Mouse (Mus musculus): Measurements from ENCODE around the gene Macc1. TPM values are rescaled to one million over a fixed set of nuclear protein-coding genes. Genes with fewer than 3 reads are reported as not detected.
A peak's percentile ranks its signal among the peaks of the same experiment; 100 is the strongest.
"Not testable (repeated sequence)": the region's sequence is repeated elsewhere in the genome, so short reads cannot be mapped to it uniquely, and the experiment has no call there.

Macc1 gene
- polyA plus RNA-seq, 1 experiment from 2014 or later: 0.35 TPM

- H3K4me1 ChIP-seq; DNase-seq (ENCODE audit: low spot score); H3K36me3 ChIP-seq; H3K9me3 ChIP-seq; H3K27ac ChIP-seq; H3K27me3 ChIP-seq (ENCODE audit: insufficient read depth, poor library complexity, severe bottlenecking): not testable (repeated sequence)
- H3K4me3 ChIP-seq: peak overlapping the region; percentile 36
- 28% methylated on average over 16 of the region's 16 CpGs for WGBS
Observed at GRCm38 (mm10) chr12:119352579-119352978, 38.5 kb downstream of the Macc1 start.

GRCm38 (mm10) chr12:119357418-119358241 is 43.6 kb downstream of the Macc1 start:
- H3K4me1 ChIP-seq: no peaks in the 10 kb centered on the region
- 72% methylated on average over 7 of the region's 7 CpGs for WGBS
- no peak for DNase-seq (ENCODE audit: low spot score)

DNA sequence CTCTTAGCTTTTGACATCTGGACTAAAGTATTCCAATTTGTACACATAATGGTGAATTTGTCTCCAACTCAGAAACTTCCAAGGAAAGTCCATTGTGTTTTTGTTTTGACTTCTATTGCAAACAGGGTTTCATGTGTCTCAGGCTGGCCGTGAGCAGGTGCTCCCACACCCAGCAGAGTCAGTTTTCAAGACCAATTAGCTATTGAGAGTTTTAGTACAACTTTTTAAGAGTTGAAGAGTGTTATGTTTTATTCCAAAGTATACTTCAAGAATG is 44.1 kb downstream of the Macc1 start:
- H3K4me3 ChIP-seq: no peak overlapping the region
- H3K27me3 ChIP-seq (ENCODE audit: insufficient read depth, poor library complexity, severe bottlenecking): no peaks in the 10 kb centered on the region
- H3K4me1 ChIP-seq: no peaks in the 10 kb centered on the region
- no peaks in the 10 kb centered on the region for H3K9me3 ChIP-seq
- WGBS: 72% methylated on average over 1 of the region's 1 CpGs
- H3K36me3 ChIP-seq: no peaks in the 10 kb centered on the region
- H3K27ac ChIP-seq: no peak overlapping the region
- DNase-seq (ENCODE audit: low spot score): no peak

More at GRCm38 (mm10) chr12:119357418-119358241, 43.6 kb downstream of the Macc1 start:
- H3K27ac ChIP-seq: no peak overlapping the region
- no peak overlapping the region for H3K4me3 ChIP-seq
- H3K36me3 ChIP-seq: no peaks in the 10 kb centered on the region
- H3K9me3 ChIP-seq: no peaks in the 10 kb centered on the region
- no peaks in the 10 kb centered on the region for H3K27me3 ChIP-seq (ENCODE audit: insufficient read depth, poor library complexity, severe bottlenecking)

- Histone ChIP-seq H3K4me1 (no peaks in the 10 kb centered on the region), H3K27ac (no peak overlapping the region), H3K36me3 (no peaks in the 10 kb centered on the region), H3K4me3 (no peak overlapping the region), H3K27me3 (ENCODE audit: insufficient read depth, poor library complexity, severe bottlenecking) (no peaks in the 10 kb centered on the region), H3K9me3 (no peaks in the 10 kb centered on the region)
- no peak for DNase-seq (ENCODE audit: low spot score)
- 87% methylated on average over 1 of the region's 1 CpGs for WGBS
Observed at GRCm38 (mm10) chr12:119365041-119365440, 51.0 kb downstream of the Macc1 start.

- no peaks in the 10 kb centered on the region for H3K27me3 ChIP-seq (ENCODE audit: insufficient read depth, poor library complexity, severe bottlenecking)
- no peak overlapping the region for H3K27ac ChIP-seq
- DNase-seq (ENCODE audit: low spot score): no peak
- no peaks in the 10 kb centered on the region for H3K4me1 ChIP-seq
- no peaks in the 10 kb centered on the region for H3K9me3 ChIP-seq
- no peaks in the 10 kb centered on the region for H3K36me3 ChIP-seq
- 72% methylated on average over 4 of the region's 4 CpGs for WGBS
- H3K4me3 ChIP-seq: no peak overlapping the region
Observed at GRCm38 (mm10) chr12:119369832-119370231, 55.8 kb downstream of the Macc1 start.

DNA sequence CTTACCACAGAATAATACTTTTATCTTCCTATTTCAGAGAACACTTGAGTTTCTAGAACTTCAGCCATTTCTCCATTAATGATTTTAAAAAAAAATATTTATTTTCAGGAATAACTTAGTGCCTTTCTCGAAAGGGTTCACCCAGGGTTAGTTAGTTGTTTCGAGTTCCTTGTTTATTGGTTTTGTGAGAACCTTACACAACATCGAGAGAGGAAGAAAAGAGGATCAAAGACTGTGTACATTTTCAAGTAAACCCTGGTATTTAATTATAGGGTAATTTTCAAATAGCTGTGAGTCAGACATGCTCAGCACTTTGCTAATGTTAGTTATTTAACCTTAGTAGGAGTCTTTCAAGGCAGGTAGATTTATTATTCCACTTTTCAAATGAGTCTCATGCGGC is 58.3 kb downstream of the Macc1 start:
- H3K36me3 ChIP-seq: no peaks in the 10 kb centered on the region
- no peak overlapping the region for H3K4me3 ChIP-seq
- WGBS: 80% methylated on average over 4 of the region's 4 CpGs
- no peak overlapping the region for H3K27ac ChIP-seq
- no peak for DNase-seq (ENCODE audit: low spot score)
- H3K4me1 ChIP-seq: peaks cover 3% of the 10 kb centered on the region; the same call in 1 of the 2 replicates
- no peaks in the 10 kb centered on the region for H3K27me3 ChIP-seq (ENCODE audit: insufficient read depth, poor library complexity, severe bottlenecking)
- H3K9me3 ChIP-seq: no peaks in the 10 kb centered on the region

- no peak overlapping the region for H3K27ac ChIP-seq
- no peak for DNase-seq (ENCODE audit: low spot score)
Observed at GRCm38 (mm10) chr12:119376879-119377278, 62.8 kb downstream of the Macc1 start.

DNA sequence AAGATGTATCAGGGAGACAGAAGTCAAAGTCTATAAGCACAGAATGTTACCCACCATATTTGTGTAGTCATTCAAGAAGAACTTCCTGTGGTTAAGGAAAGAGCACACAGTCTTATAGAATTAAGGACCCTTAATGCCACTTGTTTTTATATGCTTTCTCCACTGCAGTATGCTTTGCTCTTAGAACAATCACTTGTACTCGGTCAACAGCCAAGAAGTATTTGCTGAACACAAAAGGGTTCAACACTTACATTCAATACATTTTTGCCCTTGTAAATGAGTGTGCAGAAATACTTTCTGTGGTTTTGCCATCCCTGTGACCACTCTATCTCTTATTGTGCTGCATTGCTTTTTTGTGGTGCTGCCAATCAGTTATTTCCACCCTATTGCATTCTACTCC is 67.8 kb downstream of the Macc1 start:
- 81% methylated on average over 1 of the region's 1 CpGs for WGBS
- Histone ChIP-seq H3K4me3 (no peak overlapping the region), H3K27me3 (ENCODE audit: insufficient read depth, poor library complexity, severe bottlenecking) (no peaks in the 10 kb centered on the region), H3K36me3 (no peaks in the 10 kb centered on the region), H3K27ac (no peak overlapping the region), H3K4me1 (peaks cover 2% of the 10 kb centered on the region; the same call in 1 of the 2 replicates), H3K9me3 (no peaks in the 10 kb centered on the region)
- no peak for DNase-seq (ENCODE audit: low spot score)

More at GRCm38 (mm10) chr12:119376879-119377278, 62.8 kb downstream of the Macc1 start:
- no peak overlapping the region for H3K4me3 ChIP-seq
- H3K27me3 ChIP-seq (ENCODE audit: insufficient read depth, poor library complexity, severe bottlenecking): no peaks in the 10 kb centered on the region
- H3K4me1 ChIP-seq: peaks cover 3% of the 10 kb centered on the region; the same call in 1 of the 2 replicates
- H3K36me3 ChIP-seq: no peaks in the 10 kb centered on the region
- no peaks in the 10 kb centered on the region for H3K9me3 ChIP-seq

- Histone ChIP-seq H3K9me3 (no peaks in the 10 kb centered on the region), H3K27me3 (ENCODE audit: insufficient read depth, poor library complexity, severe bottlenecking) (no peaks in the 10 kb centered on the region), H3K36me3 (no peaks in the 10 kb centered on the region), H3K4me1 (no peaks in the 10 kb centered on the region), H3K4me3 (no peak overlapping the region), H3K27ac (no peak overlapping the region)
- no peak for DNase-seq (ENCODE audit: low spot score)
Observed at GRCm38 (mm10) chr12:119386243-119386642, 72.2 kb downstream of the Macc1 start.

- Histone ChIP-seq H3K4me1 (no peaks in the 10 kb centered on the region), H3K27ac (no peak overlapping the region), H3K27me3 (ENCODE audit: insufficient read depth, poor library complexity, severe bottlenecking) (no peaks in the 10 kb centered on the region), H3K36me3 (no peaks in the 10 kb centered on the region), H3K9me3 (no peaks in the 10 kb centered on the region), H3K4me3 (no peak overlapping the region)
- no peak for DNase-seq (ENCODE audit: low spot score)
- WGBS: 51% methylated on average over 2 of the region's 2 CpGs
Observed at GRCm38 (mm10) chr12:119386650-119387049, 72.6 kb downstream of the Macc1 start.

DNA sequence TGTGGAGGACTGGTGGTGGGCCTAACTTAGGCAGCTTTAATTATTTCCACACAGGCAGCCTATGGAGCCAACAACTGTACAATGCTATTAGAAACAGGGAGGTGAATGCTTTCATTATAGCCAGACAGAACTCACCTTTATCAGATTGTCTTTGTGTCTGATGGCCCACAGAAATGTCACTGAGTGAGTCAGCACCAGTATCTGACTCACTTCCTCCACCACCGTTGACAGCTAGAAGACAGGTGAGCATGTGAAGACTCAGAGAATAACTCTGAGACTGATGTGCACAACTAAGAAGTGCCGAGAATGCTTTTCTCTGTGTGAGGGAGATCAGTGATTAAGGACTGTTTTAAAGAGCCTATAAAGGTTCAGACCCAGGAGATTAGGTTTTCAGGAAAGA is 73.9 kb downstream of the Macc1 start:
- Histone ChIP-seq H3K36me3 (no peaks in the 10 kb centered on the region), H3K27ac (0 out of 2 replicates have a peak overlapping the region, but pooled peaks have one; percentile 22), H3K4me1 (no peaks in the 10 kb centered on the region), H3K9me3 (no peaks in the 10 kb centered on the region), H3K27me3 (ENCODE audit: insufficient read depth, poor library complexity, severe bottlenecking) (no peaks in the 10 kb centered on the region), H3K4me3 (no peak overlapping the region)
- DNase-seq (ENCODE audit: low spot score): no peak
- WGBS: 49% methylated on average over 2 of the region's 2 CpGs

- 63% methylated on average over 3 of the region's 3 CpGs for WGBS
- no peaks in the 10 kb centered on the region for H3K36me3 ChIP-seq
- H3K27ac ChIP-seq: no peak overlapping the region
- no peaks in the 10 kb centered on the region for H3K4me1 ChIP-seq
- DNase-seq (ENCODE audit: low spot score): no peak
- H3K4me3 ChIP-seq: no peak overlapping the region
- H3K9me3 ChIP-seq: no peaks in the 10 kb centered on the region
- H3K27me3 ChIP-seq (ENCODE audit: insufficient read depth, poor library complexity, severe bottlenecking): no peaks in the 10 kb centered on the region
Observed at GRCm38 (mm10) chr12:119390192-119390684, 76.2 kb downstream of the Macc1 start.

- H3K4me1 ChIP-seq: no peaks in the 10 kb centered on the region
- H3K9me3 ChIP-seq: no peaks in the 10 kb centered on the region
- H3K27me3 ChIP-seq (ENCODE audit: insufficient read depth, poor library complexity, severe bottlenecking): no peaks in the 10 kb centered on the region
- no peak overlapping the region for H3K27ac ChIP-seq
- no peak for DNase-seq (ENCODE audit: low spot score)
- no peaks in the 10 kb centered on the region for H3K36me3 ChIP-seq
- 82% methylated on average over 2 of the region's 2 CpGs for WGBS
- H3K4me3 ChIP-seq: no peak overlapping the region
Observed at GRCm38 (mm10) chr12:119398046-119398659, 84.1 kb downstream of the Macc1 start.

All from heart, embryonic 10.5 days (tissue).